Mouse (Mus musculus): ENCODE results near the gene Nav2.

- TF ChIP-seq GATA1 (IDR thresholded peaks at IDR 0.05; ENCODE audit: borderline replicate concordance, low read length): no peak
- no peak for TF ChIP-seq FLI1 (IDR thresholded peaks at IDR 0.05; ENCODE audit: low read length)
These were observed 401.2 kb downstream of the Nav2 start for GRCm38 (mm10) chr7:49309746-49310145.
